Mouse (Mus musculus): ENCODE results near the gene Gpatch3. TPM values are rescaled to one million over a fixed set of nuclear protein-coding genes. Genes with fewer than 3 reads are reported as not detected.

The Gpatch3 gene
- total RNA-seq (2021): 1 to 10 TPM; 2.1 to 3.6 TPM
- long read RNA-seq, experiment 1, partial matches to known transcripts: 1 of 4 reads
- long read RNA-seq, experiment 1, other reads (novel, unspliced or antisense): 0 of 4 reads
- long read RNA-seq, experiment 2, partial matches to known transcripts: 0 of 5 reads
- long read RNA-seq, experiment 2, other reads (novel, unspliced or antisense): 1 of 5 reads

DNA sequence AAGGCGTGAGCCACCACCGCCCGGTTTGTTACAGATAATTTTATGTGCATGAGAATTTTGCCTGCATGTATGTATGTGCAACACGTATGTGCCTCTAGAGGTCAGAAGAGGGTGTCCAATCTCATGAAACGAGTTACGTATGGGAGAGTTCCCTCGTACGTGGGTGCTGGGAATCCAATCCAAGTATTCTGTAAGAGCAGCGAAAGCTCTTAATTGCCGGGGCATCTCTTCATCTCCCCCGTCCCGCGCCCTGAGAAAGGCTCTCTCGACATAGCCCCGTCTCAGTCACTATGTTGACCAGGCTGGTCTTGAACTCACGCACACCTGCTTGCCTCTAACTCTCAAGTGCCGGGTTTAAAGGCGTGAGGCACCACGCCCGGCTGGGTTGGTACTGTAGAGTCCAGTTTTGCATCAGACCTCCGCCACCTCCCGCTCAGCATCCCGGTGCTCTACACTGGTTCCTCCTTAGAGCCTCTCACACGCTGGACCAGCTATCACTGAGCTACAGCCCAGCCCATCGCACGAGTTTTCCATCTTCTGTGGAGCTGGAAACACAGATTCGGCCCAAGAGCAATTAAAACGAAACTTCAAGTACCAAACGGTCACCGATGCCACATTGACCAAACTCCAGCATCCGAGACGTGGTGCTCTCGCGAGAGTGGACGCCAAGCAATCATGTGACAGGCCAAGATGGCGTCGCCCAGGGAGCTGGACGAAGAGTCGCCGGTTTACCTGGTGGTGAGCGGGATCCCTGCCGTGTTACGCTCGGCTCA lies at the start of gene Gpatch3:
Gene Gpatch3 (plus strand): TSS at position 676 of the 773 bp plus-strand sequence.
- peak; percentile 85 for DNase-seq

DNA sequence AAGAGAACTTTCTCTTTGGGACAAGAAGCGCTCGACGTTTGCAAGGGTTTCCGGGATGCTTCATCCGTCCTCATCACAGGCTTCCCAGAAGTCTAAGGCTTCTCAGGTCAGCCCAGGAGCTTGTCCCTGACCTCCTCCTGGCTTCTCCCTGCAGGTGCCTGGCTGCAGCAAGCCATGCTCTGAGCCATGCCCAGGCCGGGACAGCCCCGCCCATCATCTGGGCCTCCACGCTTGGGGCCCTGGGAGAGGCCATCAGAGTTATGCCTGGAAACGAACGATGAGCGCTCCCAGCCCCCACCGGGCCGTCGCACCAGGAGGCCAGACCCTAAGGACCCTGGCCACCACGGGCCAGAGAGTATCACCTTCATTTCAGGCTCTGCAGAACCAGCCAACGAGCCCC lies 46.8 kb upstream of the Gpatch3 start:
- DNase-seq: no peak

DNA sequence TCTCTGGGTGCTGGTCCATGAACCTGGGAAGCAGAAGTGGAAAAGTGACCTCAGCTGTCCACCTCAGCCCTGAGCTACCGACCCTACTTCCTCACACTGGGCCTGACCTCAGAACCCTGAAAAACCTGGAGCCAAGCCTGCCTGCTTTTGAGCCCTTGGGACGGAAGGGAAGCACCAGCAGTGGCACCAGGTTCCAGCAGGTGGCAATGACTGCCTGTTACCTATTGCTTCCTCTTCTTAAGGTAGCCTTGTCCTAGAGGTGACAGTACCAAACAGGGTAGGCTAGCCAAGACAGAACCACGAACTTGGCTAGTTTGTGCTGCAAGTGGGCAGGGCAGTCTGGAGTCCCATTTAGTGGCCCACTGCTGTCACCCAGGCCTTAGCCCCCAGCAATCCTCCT lies 41.8 kb upstream of the Gpatch3 start:
- no peak for DNase-seq

DNA sequence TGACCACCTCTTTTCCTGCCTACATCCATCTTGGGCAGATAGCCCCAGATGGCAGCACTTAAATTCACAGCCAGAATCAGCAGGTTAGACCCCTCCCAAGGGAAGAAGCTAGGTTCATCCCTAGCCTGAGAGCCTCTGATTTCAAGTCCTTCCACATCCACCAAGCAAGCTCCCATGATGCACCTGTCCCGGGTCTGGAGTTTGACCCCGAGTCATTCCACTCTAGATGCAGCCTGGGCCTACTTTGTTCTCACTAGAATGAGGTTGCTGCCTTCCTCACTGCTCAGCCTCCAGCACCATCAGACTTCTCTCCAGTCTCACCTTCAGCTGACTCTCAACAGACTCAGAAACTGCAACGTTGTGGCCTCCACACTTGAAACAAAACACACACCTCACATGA lies 38.5 kb upstream of the Gpatch3 start:
- no peak for DNase-seq

DNA sequence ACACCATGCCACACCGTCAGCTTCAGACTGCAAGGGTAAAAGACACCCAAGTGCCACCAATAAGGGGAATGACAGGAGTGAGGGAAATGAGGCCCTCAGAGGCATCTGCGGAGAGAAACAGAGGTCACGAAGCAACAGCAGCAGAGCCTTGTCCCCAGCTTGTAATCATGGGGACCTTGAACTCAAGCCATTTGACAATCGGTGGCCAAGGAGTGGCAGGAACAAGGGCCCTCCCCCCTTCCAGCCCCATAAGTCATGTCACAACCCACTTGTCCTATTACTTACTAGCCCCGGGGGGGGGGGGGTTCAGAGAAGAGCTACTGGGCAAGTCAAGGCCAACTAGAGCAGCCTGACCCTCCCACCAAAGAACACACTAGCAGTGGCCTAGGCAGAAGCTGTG lies 37.9 kb upstream of the Gpatch3 start:
- DNase-seq: no peak

DNA sequence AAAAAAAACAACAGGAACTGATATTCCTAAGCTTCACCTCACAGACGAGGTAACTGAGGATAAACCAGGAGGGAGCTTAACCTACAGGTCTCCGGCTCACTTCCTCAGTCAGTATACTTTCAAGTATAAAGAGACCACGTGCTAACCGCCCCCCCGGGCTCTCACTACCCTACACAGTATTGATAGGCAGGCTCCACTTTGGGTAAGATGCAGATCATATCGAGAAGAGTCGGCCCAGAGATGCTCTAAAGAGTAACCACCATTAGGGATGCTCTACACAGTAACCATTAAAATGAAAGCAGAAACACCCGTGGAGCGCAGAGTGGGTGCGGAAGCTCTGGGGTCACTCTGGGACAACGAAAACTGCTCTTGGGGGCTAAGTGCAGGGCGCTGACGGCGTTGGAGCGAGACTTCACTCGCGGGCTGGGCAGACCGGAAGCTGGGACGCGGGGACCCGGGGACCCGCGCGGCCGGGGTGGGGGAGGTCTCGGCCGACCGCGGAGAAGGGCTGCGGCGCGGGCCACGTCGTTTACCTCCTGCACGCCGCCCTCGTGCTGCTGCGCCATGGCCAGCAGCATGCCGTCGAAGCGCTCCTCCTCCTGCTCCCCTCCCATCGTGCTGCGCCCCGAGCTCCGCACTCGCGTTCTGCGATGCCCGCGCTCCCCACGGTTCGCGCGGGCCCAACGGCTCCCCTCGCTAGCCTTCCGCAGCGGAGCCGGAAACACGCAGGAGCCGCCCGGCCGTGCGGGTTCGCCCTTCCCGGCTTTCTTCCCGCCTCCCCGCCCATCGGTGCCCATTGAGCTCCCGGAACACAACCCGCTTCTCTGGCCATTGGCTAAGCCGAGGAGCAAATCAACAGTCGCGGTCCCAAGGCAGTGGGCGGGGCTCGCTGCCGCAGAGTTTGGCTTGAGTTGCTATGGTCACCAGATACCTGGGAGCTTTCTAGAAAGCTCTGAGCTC lies 29.0 kb upstream of the Gpatch3 start, which contains the start of gene Nudc:
Gene Nudc (minus strand): TSS at position 725 of the 960 bp plus-strand sequence.
- peak; percentile 97 for DNase-seq

DNA sequence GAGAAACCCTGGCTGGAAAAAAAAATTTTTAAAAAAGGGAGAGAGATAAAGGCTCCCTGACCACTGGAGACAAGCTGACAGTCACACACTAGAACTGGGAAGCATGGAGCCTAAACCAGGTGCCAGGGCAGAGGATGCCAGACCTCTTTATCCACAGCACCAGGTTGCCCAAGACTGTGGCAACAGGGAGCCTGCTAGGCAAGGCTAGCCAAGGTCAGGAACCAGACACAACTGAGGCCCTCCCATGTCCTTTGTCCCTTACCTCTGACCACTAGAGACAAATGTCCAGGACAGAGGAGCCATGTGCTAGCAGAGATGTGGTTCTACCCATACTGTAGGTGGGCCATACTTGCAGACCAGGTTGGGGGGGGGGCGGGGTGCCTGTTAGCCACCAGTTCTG lies 22.5 kb upstream of the Gpatch3 start:
- no peak for DNase-seq

DNA sequence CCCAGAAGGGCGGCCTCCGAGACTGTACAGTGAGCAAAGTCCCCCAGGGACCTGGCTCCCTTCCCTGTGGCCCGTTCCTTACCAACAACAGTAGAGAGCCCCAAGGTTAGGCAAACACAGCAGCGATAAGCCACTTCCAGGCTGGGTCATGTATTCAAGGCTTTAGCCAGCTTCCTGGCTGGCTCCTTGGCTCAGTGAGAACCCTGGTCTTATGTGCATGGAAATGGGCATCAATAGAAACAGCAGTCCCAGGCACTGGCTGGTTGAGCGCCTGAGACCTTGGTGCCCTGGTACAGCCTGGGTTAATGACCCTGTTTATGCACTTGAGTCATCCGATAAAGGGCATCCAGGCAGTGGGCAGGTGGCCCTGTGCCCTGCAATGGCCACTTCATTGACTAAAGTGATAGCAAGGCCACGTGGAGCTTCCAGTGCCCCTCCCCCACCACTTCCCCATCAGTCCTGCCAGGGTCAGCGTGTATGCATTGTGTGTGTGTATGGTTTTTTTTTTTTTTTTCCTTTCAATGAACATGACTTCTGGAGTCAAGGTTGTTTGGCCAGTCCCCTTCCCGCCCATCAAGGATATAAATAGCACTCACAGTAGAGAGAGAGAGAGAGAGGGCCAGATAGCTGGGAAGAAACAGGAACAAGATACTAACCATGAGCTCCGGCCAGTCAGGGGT lies 21.6 kb upstream of the Gpatch3 start, which contains the start of gene Nr0b2:
Gene Nr0b2 (plus strand): TSS at position 609 of the 680 bp plus-strand sequence.
- DNase-seq: no peak

DNA sequence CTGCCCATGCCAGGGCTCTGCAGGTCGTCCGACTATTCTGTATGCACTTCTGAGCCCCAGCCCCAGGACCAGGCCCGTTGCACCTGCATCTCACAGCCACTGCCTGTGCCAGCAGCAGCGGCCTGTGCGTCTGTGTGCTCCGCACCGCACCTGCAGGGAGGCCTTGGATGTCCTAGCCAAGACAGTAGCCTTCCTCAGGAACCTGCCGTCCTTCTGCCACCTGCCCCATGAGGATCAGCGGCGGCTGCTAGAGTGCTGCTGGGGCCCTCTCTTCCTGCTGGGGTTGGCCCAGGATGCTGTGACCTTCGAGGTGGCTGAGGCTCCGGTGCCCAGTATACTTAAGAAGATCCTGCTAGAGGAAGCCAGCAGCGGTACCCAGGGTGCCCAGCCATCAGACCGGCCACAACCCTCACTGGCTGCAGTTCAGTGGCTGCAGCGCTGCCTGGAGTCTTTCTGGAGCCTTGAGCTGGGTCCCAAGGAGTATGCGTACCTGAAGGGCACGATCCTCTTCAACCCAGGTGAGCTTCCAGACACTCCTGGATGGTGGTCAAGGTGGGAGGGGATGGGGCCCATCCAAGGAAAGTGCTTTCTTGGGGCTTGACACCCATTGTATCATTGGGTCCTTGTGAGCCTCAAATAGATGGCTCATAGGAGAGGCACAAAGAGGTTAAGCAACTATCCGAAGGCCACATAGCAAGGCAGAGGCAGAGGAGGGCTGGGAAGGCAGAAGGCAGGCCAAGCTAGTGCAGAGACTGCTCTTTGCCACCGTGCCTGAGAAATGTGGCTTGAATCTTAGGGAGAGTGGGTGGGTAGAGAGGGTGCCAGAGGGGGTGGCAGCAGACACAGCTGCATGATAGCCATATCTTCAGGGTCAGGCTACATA lies 20.9 kb upstream of the Gpatch3 start:
- DNase-seq: no peak

DNA sequence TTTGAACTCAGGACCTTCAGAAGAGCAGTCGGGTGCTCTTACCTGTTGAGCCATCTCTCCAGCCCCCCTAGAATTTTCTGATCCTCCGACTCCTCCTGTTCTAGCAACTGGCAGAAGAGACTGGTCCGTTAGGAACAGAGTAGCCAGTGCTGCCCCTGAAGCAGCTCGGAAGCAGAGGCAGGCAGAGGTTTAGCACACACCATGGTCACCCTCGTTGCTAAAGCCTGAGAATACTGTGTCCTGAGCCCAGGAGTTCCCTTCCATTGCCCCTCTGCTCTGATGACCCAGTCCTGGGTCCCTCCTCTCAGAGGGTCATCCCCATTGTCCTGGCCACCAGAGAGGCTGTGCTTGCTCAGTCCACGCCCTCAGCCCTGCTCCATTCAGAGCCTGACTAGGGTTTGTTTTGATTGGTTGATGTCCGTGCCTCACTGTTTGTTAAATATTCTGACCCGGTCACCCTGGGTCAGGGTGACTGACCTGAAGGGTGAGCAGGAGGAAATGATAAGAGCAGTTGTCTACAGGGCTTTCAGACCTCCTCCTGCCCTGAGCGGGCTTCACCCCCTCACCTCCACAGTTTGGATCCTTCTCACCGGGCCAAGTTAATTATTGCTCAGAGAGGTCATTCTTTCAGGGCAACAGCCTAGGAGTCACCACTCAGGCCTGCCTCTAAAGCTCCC lies 17.4 kb upstream of the Gpatch3 start:
- no peak for DNase-seq

DNA sequence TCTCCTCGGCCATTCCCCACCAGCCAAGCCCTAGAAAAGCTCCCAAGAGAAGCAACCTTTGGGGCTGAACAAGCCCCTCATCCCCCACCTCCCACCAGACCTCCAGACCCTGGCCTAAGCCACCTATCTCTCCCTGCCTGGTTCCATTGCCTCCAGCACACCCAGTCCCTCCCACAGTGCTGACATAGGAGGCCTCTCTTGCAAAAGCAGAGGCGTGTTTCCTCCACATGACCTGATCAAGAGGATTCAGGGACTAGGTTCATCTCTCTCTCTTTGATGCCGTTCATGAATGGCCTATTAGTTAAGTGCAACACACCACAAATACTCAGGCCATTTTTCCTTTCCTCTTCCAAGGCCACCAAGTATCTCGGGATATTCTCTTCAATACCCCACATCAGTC lies 14.7 kb upstream of the Gpatch3 start:
- no peak for DNase-seq

DNA sequence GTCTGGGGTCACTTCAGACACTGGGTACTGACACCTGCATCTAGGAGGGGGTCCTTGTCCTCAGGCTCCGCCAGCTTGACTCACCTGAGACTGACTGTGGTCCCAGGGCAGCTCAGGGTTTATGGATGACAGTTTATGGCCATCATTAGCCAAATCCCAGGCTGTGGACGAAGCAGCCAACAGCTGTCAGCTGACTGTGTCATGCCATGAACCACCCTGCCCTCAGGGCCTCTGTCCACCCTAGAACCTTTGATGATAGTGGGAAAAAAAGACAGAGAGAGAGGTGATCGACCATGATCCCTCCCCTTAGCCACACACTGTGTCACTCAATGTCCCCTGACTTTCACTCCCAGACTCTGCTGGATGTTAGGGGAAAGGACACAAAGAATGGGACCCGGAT lies 12.9 kb upstream of the Gpatch3 start:
- DNase-seq: no peak

DNA sequence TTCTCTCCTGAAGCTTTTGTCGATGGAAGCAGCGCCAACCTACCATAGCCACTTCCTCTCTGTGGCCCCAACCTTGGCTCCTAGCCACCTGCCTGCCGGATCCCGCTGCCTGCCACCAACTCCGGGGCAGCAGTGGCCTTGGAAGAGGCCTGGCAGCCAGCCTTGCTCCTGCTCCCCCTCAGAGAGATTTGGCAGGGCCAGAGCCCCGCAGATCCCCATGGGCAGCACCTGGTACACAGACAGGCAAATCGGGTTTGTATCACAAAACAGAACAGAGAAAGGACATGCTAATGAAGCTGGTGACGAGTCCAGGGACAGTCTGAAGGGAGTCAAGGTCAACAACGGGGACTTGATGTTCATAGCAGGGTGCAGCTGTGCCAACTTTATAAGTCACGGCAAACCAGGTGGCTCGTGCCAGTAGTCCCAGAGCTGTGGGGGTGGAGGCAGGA lies 11.4 kb upstream of the Gpatch3 start:
- DNase-seq: no peak

DNA sequence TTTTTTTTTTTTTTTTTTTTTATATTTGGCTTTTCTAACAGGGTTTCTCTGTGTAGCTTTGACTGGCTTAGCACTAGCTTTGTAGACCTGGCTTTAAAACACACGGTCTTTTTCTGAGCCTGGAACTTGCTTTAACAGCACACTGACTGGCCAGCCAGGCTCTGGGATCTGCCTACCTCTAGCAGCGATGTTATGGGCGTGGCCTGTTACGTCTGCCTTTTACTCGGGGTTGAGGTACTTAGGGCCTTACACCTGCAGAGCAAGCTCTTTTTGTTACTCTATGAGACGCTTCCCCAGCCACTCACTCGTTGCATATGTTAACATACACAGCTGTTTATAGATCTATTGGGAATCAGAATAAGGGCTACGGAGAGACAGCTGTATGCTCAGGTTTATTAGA lies 7.3 kb upstream of the Gpatch3 start:
- no peak for DNase-seq

DNA sequence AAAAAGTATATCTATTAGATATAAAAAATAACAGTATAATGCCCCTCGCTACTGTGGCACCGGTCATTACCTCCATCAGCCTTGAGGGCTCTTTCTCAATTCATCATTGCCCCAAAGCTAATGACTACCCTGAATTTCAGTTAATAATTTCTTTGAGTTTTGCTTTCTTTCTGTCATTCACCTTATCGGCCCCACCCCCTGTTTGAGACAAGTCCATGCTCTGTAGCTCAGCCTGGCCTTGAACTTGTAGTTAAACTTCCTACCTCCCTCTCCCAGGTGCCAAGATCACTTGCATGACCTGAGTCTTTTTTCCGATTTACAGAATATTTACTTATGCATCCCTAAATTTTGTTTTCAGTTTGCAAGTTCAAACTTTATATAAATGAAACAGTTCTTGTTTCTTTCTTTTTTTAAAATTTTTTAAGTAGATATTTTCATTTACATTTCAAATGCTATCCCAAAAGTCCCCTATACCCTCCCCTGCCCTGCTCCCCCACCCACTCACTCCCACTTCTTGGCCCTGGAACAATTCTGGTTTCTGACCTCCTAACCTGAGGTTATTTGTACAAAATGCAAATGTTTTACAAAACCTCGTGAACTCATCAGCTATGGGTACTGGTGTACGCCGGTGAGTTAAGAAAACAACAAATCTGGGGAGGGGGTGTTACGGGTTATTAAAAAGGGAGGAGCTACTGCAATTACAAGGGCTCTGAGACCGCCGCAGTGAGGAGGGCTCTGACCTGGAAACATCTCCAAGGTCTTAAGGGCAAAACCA lies 5.1 kb upstream of the Gpatch3 start:
- no peak for DNase-seq

DNA sequence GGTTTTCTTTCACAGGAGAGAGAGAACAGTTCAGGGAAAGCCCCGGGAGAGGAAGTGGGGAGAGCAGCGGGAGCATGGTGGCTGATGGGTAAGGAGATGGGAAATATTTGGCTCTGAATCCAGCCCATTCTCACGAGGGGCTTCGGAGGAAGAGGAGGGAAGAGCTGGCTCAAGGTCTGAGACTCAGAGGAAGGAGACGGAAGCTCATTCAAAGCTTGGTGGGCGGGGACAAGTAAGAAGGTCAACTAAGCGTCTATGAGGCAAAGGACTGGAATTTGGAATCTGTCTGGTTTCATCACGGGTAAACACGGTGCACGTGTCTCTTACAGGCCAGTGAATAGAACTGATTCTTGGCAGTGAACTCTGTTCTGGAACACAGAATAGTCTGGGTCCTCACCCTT lies 4.5 kb upstream of the Gpatch3 start:
- no peak for DNase-seq

DNA sequence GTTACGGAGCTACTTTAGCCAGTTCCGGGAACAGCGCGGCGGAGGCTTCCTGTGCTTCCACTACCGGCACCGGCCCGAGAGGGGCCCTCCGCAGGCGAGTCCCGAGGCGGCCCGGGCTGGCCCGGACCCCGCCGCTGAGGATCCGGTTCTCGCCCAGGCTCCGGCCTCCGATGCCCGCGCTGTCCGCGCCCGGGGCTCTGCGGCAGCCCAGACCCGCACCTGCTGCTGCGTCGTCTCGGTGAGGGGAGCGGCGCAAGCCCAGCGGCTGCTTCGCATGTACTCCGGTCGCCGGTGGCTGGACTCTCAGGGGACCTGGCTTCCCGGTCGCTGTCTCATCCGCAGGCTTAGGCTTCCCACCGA lies 278 bp downstream of the Gpatch3 start:
- no peak for DNase-seq

DNA sequence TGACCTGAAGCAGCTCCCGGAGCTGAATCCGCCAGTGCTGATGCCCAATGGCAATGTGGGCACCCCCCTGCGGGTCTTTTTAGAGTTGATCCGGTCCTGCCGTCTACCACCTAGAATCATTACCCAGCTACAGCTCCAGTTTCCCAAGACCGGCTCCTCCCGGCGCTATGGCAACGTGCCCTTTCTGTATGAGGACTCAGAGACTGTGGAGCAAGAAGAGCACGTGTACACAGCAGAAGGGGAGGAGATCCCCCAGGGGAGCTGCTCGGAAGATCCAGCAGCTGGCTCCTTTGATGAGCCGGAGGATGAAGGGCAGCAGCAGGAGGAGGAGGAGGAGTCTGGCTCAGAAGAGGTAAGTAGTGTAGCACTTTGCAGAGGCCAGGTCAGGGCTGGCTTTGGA lies 3.4 kb downstream of the Gpatch3 start:
- DNase-seq: no peak

DNA sequence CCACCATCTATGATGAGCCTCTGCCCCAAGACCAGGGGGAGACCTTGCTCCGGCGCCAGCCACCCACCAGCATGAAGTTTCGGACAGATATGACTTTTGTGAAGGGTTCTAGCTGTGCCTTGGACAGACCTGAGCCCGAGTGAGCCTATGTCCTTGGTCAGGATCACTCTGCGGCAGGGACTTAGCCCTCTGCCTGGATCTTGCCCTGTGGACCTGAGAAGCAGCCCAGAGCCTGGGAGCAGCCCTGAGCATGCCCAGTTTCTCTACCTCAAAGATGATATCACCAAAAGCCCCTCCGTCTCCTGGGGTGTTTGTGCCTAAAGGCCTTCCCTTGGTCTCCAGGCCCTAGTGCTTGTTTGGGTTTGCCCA lies 9.1 kb downstream of the Gpatch3 start:
- no peak for DNase-seq

All from gastrocnemius, postnatal 25 days (tissue).